26 mouse cellular contexts compared by ENCODE assay signal in genomic region chr4:63823136-63823535, GRCm38 (mm10). TPM values are rescaled to one million over a fixed set of nuclear protein-coding genes. Genes with fewer than 3 reads are reported as not detected.
DNase-seq lines count a peak whose midpoint lies in the region; ATAC-seq lines count a peak whose summit lies in the region.
"Had no signal": no experiment of that assay in that cellular context is flagged by ENCODE, and none has a peak within 500 bp of the region (broad histone marks: within the 10 kb centered on the region; RNA-seq: fewer than 3 reads in every experiment).

No protein-coding gene starts in this region.

- DNase-seq in CD4-positive helper T cell, adult 2 months (ENCODE audit: low read depth, low spot score), result peak; percentile 48
- peak; percentile 25 for DNase-seq in induced T-regulatory cell, adult 2 months (ENCODE audit: low read depth)
- peak; percentile 37 for DNase-seq in naive thymus-derived CD4-positive, alpha-beta T cell, adult 2 months (ENCODE audit: low read depth)
- DNase-seq in spleen, adult 18-20 months, result no peak
- no peak for DNase-seq in natural killer cell, adult 2 months (ENCODE audit: low spot score in 2 of 2)
- no peak for DNase-seq in cerebellum, adult 18-20 months
- DNase-seq: adrenal gland, postnatal 36 days; cerebellum, adult 11-12 months; cerebellum, postnatal 36 days; gastrocnemius, postnatal 10 days; heart, adult 11 months; kidney, adult 2 months; liver; midbrain, embryonic 14.5 days had no signal

- ATAC-seq in CD4-positive, CD25-positive, alpha-beta regulatory T cell, adult 4 months, result peak; percentile 90
- ATAC-seq: forebrain, embryonic 16.5 days; lung, postnatal 0 days had no signal

RNA-seq across cellular contexts. Expression of gene Tnfsf8, which starts 38.0 kb away (rescaled TPM):
- polyA plus RNA-seq in CD4-positive, CD25-positive, alpha-beta regulatory T cell, adult 4 months (2017; shearing (Covaris generic)), result 10 to 100 TPM; 55.6 to 63.7 TPM
- polyA plus RNA-seq: embryonic facial prominence, embryonic 15.5 days; heart, embryonic 11.5 days; heart, postnatal 0 days; hindbrain, embryonic 10.5 days; kidney, postnatal 0 days; limb, embryonic 10.5 days; liver, embryonic 16.5 days; lung, postnatal 0 days; neural tube, embryonic 14.5 days; stomach, postnatal 0 days had no signal

Comparison
In these comparisons a context has a peak if more than half of its experiments do, and no peak if none do; other contexts are left out.
1. DNase-seq: peak in CD4-positive helper T cell, adult 2 months (single experiment), induced T-regulatory cell, adult 2 months (single experiment) and naive thymus-derived CD4-positive, alpha-beta T cell, adult 2 months (single experiment); none in spleen, adult 18-20 months (0 of 2), natural killer cell, adult 2 months (0 of 2) and cerebellum, adult 18-20 months (0 of 2).